Mouse (Mus musculus) neural tube, embryonic 10.5 days (tissue): Measurements from ENCODE around the gene Mtor.

Source experiments
- DNase-seq: peaks from one replicate; pipeline ENCODE4 v3.0.0-alpha.2; 2017; ENCODE audit warnings: low spot score; ENCODE audit errors: extremely low spot score

Mtor gene

DNA sequence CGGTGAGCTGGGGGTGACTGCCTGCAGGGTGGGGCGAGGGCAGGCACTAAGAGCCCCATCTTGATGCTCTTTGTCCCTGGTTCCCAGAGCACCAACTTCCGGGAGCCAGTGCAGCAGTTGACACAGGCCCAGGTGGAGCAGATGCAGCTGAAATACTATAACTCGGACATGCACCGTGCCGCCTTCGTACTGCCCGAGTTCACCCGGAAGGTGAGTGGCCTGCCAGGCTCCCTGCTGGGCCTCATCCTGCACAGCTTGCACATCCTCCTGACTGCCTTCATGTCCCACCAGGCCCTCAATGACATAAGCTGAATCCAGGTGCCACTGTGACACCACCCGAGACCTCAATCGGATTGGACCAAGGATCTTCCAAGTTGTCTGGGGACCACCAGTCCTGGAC lies 145.6 kb downstream of the Mtor start:
- no peak for DNase-seq

GRCm38 (mm10) chr4:148595916-148596315 lies 147.5 kb downstream of the Mtor start:
- no peak for DNase-seq

DNA sequence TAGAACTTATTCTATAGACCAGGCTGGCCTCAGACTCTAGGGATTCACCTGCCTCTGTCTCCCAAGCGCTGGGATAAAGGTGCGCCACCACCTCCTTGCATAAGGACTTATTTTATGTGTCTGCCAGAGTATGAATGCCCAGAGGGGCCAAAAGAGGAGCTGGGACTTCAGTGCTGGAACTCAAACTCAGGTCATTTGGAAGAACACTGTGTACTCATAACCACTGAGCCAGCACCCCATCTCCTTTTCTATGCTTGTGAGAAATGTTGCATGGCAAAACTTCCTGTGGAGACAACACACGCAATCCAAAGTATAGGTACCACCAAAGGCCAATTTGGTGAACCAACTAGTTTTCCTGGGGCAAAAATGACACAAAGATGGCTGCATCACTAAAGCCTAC lies 148.3 kb downstream of the Mtor start:
- no peak for DNase-seq

GRCm38 (mm10) chr4:148598826-148599225 lies 150.4 kb downstream of the Mtor start:
- DNase-seq, result no peak

GRCm38 (mm10) chr4:148600316-148600715 lies 151.9 kb downstream of the Mtor start:
- no peak for DNase-seq

DNA sequence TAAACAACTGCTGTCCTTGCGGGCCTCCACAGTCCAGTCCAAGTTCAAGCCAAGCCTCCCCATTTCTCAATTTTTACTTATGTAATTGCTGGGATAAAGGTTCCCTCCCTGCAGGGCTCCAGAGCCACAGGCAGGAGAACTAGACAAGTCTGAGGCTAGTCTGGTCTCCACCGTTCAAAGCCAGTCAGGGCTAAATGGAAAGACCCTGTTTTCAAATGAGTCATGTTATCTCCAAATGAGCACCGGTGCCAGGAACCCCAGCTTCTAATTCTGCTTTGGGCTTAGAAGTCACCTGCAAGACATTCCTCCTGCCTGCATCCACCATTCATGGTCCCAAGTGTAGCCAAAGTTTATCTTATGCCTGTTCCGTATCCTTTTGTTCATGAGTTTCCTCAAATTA lies 153.5 kb downstream of the Mtor start:
- no peak for DNase-seq

- no peak for DNase-seq
Measured at GRCm38 (mm10) chr4:148602357-148603120, 154.1 kb downstream of the Mtor start, which contains the start of gene Masp2. Gene Masp2, plus strand, starts transcription at chr4:148602554.

DNA sequence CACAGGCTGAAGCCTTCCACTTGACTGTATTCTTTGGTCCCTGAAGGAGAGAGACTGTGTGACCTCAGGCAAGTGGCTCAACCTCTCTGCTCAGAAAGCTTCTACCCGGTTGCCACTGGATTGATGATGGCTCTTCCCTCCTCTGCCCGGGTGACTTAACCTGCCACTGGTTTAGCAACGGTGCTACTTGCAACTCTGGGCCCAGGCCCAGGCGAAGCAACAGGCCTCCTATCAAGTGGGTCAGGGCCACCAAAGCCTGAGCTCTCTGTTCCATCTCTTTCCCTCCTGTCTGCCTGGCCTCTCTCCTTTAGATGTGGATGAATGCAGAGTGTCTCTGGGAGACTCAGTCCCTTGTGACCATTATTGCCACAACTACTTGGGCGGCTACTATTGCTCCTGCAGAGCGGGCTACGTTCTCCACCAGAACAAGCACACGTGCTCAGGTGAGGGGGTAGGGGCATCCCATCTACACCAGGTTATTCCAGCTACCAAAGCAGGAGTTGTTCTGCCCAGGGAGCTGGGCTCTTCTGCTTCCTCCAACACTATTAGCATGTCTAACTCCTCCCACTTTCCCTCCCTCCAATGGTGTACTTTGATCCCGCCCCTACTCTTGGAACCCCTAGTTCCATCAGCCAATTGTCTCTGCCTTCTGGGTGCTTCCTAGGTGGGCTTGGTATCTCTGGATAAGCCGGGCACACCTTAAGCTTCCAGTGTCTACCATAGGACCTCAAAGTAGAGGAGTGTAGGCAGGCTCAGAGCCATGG lies 155.1 kb downstream of the Mtor start:
- no peak for DNase-seq

GRCm38 (mm10) chr4:148604141-148604540 lies 155.7 kb downstream of the Mtor start:
- DNase-seq, result no peak

DNA sequence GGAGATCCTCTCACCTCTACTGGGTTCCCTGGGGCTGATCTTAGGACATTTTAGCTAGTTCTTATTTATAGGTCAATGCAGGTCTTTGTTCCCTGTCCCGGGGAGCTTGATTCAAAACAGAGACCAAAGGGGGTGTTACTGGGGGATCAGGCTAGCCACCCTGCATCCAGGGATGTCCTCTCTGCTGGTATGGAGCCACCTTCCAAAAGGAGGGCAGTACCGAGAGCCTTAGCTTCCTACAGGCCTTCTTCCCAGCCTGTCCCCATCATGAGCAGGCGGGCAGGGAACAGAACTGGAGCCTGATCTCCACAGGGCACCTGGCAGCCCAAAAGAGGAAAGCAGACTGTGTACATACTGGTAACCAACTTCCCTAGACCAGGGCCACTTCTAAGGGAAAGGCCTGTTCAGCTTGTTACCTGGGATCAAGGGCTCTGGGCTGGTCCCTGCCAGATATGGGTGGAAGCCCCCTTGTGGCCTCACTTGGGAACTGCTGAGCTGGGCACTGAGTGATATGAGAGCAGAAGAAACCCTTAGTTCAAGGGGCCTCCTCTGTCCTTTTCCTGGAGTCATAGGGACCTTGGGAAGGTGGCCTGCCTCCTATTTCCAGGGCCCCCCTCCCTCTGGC lies 156.2 kb downstream of the Mtor start:
- peak; percentile 64 for DNase-seq
